Mouse (Mus musculus) heart, embryonic 11.5 days (tissue): Measurements from ENCODE around the gene Gart. TPM values are rescaled to one million over a fixed set of nuclear protein-coding genes. Genes with fewer than 3 reads are reported as not detected.

ENCODE experiments used
- ATAC-seq: fragments of 200-750 bp; cut with Nextera tagmentation; replicated peaks from 2 replicates; pipeline ENCODE4 v1.8.0; 2017; ENCODE audit warnings: moderate library complexity; ENCODE audit not compliant: insufficient number of reproducible peaks, low FRiP score, low TSS enrichment
- H3K27ac ChIP-seq: fragments of 300-500 bp; sonication (generic); 2 replicates; pipeline ENCODE4 v1.5.1; 2014; ENCODE audit warnings: mild to moderate bottlenecking, low read depth, low read length
- H3K27me3 ChIP-seq: fragments of 300-500 bp; sonication (generic); 2 replicates; pipeline ENCODE4 v1.6.1; 2014; ENCODE audit warnings: mild to moderate bottlenecking, low read length, mixed read lengths; ENCODE audit not compliant: control insufficient read depth, insufficient read depth
- H3K36me3 ChIP-seq: fragments of 300-500 bp; sonication (generic); 2 replicates; pipeline ENCODE4 v1.6.1; 2014; ENCODE audit warnings: mild to moderate bottlenecking, low read length, moderate library complexity, mixed read lengths; ENCODE audit not compliant: control insufficient read depth, insufficient read depth
- H3K4me1 ChIP-seq: fragments of 300-500 bp; sonication (generic); 2 replicates; pipeline ENCODE4 v1.6.1; 2014; ENCODE audit warnings: low read length; ENCODE audit not compliant: control insufficient read depth, insufficient read depth
- H3K4me2 ChIP-seq: fragments of 300-500 bp; sonication (generic); 2 replicates; pipeline ENCODE4 v1.6.1; 2014; ENCODE audit warnings: mild to moderate bottlenecking, moderate library complexity
- H3K4me3 ChIP-seq: fragments of 300-500 bp; sonication (generic); 2 replicates; pipeline ENCODE4 v1.5.1; 2014; ENCODE audit warnings: low read depth, low read length
- H3K9ac ChIP-seq: fragments of 300-500 bp; sonication (generic); 2 replicates; pipeline ENCODE4 v1.6.1; 2014; ENCODE audit warnings: mild to moderate bottlenecking, low read depth, low read length, moderate library complexity
- H3K9me3 ChIP-seq: fragments of 300-500 bp; sonication (generic); replicated peaks from 2 replicates; pipeline ENCODE4 v1.6.1; 2016; ENCODE audit warnings: low read length; ENCODE audit not compliant: control insufficient read depth
- WGBS: fragments of 180-500 bp; shearing (Covaris S2); extraction: QIAGEN DNeasy Blood & Tissue Kit; methylation state at CpG from one replicate; pipeline ENCODE4 v1.1.7; 2014; ENCODE audit not compliant: insufficient replicate concordance; 5-methylcytosine and 5-hydroxymethylcytosine counted together
- polyA plus RNA-seq: library from polyadenylated mRNA; unstranded; fragments of >200 nt; fragmentation: Nextera tagmentation; extraction: Ambion mirVana; gene quantifications from 2 replicates; pipeline ENCODE4 v1.2.1, GENCODE M21; 2014

Gene Gart
- polyA plus RNA-seq, 1 experiment from 2014 or later: 84.5 TPM

DNA sequence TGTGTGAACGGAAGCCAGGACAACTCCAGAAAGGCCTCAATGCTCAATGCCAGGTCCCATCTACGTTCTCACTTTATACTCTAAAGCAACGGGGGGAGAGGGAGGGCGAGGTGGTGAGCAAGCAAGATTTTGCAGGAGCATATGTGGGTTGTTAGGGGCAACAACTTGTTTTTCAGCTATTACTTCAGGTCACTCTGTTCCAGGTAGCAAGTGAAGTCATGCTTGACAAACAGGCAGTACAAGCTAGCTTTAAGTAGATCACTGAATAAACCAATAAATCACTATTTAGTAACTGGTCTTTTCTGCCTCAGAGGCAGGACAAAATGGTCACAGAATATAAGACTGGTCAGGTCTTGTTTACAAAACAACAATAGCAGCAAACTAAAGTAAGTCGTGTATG, 61.1 kb downstream of the Gart start:
- Histone ChIP-seq H3K9me3 (no peaks in the 10 kb centered on the region), H3K27me3 (no peaks in the 10 kb centered on the region), H3K4me3 (no peak overlapping the region), H3K9ac (no peak overlapping the region), H3K27ac (no peak overlapping the region), H3K4me1 (no peaks in the 10 kb centered on the region), H3K4me2 (no peak overlapping the region), H3K36me3 (no peaks in the 10 kb centered on the region)
- ATAC-seq: no peak
- 85% methylated on average over 5 of the region's 5 CpGs for WGBS

DNA sequence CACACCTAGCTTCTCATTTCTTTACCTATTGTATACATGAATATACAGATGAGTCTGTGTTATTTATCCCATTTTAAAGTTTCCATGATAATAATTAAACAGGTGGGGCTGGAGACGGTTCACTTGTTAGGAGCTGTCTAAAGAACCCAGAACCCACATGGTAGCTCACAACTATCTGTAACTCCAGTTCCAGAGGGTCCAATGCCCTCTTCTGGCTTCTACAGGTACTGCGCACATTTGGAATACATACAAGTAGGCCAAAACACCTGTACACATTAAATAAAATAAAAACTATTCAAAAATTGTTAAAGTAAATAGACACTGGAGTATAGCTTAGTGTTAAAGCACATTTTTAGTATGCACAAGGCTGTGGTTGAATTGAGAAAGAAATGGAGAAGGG, 64.4 kb downstream of the Gart start:
- Histone ChIP-seq H3K4me1 (no peaks in the 10 kb centered on the region), H3K27ac (no peak overlapping the region), H3K9me3 (no peaks in the 10 kb centered on the region), H3K36me3 (no peaks in the 10 kb centered on the region), H3K27me3 (no peaks in the 10 kb centered on the region), H3K9ac (no peak overlapping the region), H3K4me3 (no peak overlapping the region), H3K4me2 (no peak overlapping the region)
- ATAC-seq: no peak
- 77% methylated on average over 2 of the region's 2 CpGs for WGBS

DNA sequence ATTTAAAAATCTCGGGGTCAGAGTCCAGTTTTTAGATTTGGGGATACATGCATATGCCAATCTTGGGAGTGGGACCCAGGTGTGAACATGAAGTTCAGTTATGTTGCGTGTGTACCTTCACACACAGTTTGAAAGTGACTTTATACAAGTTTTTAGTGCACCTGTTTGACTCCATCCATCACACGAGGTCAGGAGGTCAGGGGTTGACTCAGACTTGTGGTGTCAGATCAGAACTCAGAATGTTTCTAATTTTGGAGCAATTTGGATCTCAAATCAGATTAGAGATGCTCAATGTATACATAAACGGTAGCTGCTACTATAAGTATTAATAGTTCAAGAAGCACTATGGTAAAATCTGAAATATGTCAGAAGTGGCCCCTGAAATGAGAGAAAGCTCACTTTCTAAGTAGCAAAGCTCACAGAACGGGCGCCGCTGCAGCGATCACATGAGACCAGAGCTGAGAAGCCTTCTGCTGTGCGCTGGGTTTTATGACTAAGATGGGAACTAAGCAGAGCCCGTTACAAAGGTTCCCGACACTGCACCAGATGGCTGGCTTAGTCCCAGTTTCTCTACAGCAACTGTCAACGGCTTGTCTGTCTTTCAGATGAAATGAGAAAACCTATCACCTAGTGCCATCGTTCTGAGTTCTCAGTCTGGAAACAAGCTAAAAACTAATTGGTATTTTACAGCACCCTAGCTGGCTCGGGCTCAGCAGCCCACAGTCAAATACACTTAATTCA, 67.6 kb downstream of the Gart start:
- Histone ChIP-seq H3K4me3 (no peak overlapping the region), H3K36me3 (peaks cover 2% of the 10 kb centered on the region; the same call in 1 of the 2 replicates), H3K9ac (no peak overlapping the region), H3K9me3 (no peaks in the 10 kb centered on the region), H3K4me2 (no peak overlapping the region), H3K4me1 (no peaks in the 10 kb centered on the region), H3K27ac (no peak overlapping the region), H3K27me3 (no peaks in the 10 kb centered on the region)
- WGBS: 80% methylated on average over 14 of the region's 14 CpGs
- no peak for ATAC-seq

DNA sequence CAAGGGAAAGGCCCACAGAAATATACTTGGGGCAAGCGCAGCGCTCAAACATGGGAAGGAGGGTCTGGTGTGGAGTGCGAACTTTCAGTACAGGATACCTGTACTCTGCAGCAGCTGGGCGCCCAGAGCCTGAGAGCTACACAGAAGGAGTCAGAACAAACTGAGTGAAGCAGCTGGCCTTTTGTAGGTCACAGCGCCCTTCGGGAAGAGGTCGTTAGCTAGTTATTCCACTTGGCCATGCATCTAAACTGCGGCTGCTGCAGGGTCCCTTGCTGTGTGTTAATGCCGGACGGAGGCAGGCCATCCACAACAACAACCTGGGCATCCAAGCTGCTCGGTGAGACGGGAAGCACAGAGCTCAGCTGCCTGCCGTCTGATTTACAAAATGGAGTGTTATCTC, 71.6 kb downstream of the Gart start:
- H3K4me1 ChIP-seq: no peaks in the 10 kb centered on the region
- no peaks in the 10 kb centered on the region for H3K9me3 ChIP-seq
- H3K4me3 ChIP-seq: no peak overlapping the region
- H3K36me3 ChIP-seq: peaks cover 2% of the 10 kb centered on the region; the same call in 1 of the 2 replicates
- WGBS: 67% methylated on average over 13 of the region's 13 CpGs
- no peaks in the 10 kb centered on the region for H3K27me3 ChIP-seq
- H3K4me2 ChIP-seq: no peak overlapping the region
- H3K9ac ChIP-seq: no peak overlapping the region
- H3K27ac ChIP-seq: no peak overlapping the region
- no peak for ATAC-seq

Other genes starting within 250 kb of the Gart start
- 38.6 and 46.9 TPM in 2 replicates for gene Il10rb, start 240.8 kb downstream of the Gart start, polyA plus RNA-seq
- 37.1 and 38.6 TPM in 2 replicates for gene Ifnar1, start 161.7 kb downstream of the Gart start, polyA plus RNA-seq
- gene Ifngr2, start 99.9 kb downstream of the Gart start, polyA plus RNA-seq: 77.9 and 95.2 TPM in 2 replicates
- gene Tmem50b, start 49.2 kb downstream of the Gart start, polyA plus RNA-seq: 60.5 and 68.8 TPM in 2 replicates
- gene Dnajc28, start 27.9 kb downstream of the Gart start, polyA plus RNA-seq: 2.2 and 3.5 TPM in 2 replicates
- gene Son, start 554 bp upstream of the Gart start, polyA plus RNA-seq: 86.6 and 116 TPM in 2 replicates
- gene Donson, start 41.8 kb upstream of the Gart start, polyA plus RNA-seq: 20.5 and 20.7 TPM in 2 replicates
- 54.5 and 54.7 TPM in 2 replicates for gene Cryzl1, start 82.0 kb upstream of the Gart start, polyA plus RNA-seq
- gene Itsn1, start 82.3 kb upstream of the Gart start, polyA plus RNA-seq: 26.6 and 29.5 TPM in 2 replicates